Mouse (Mus musculus): ENCODE measurements around the gene Tas1r1. TPM values are rescaled to one million over a fixed set of nuclear protein-coding genes. Genes with fewer than 3 reads are reported as not detected.

The Tas1r1 gene
- total RNA-seq (2021), result under 1 TPM; 0.10 to 0.11 TPM

DNA sequence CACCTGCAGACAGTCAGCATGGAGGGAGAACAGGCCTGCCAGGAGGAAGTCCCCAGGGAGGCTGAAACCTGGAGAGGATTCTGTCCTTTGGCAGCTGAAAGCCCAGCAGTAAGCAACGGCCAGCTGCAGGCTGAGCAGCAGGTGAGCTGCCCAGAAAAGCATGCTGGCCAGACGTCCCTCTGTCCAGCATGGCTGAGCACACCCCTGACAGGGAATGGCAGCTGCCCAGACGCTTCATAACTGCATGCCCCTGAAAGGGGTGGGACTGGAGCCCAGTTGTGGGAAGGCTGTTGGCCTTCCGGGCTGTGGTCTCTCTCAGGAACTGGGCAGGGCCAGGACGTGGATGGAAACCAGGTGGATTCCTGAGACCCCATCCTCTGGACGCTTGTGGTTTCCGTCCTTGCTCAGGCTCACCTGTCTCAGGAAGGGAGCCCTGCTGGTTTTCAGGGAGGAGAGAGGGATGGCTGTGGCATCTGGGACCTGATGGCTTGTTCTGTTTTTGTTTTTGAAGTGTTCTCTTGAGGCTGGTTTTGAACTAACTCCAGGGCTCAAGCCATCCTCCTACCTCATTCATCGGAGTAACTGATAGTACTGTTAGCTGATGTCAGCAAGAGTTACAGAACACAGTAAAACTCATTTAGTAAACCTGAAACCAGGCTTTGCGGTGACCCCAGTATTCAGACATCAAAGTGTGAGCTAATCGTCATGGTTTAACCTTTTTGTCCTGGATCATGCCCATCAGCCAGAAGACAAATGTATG lies at the start of gene Tas1r1:
Tas1r1 (minus strand) TSS at position 344 of the 760 bp plus-strand sequence.
- DNase-seq, result no peak

DNA sequence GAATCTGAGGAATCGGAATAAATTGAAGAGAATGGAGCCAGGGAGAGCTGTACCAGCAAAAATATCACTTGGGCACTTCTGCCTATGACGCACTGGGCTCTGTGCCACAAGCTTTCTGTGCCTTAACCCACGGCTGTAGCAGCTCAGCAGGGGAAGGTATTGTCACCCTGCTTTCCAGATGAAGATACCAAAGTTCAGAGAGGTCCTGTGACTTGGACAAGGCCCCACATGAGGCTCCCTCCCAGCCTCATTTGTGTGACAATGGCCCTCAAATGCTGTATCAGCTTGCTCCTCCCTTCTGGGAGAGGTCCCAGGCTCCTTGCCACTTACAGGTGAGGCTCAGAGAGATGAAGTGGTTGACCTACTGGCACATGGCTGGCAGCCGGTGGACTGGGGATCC lies 49.8 kb upstream of the Tas1r1 start:
- peak; percentile 66 for DNase-seq

- no peak for DNase-seq
These were observed 49.1 kb upstream of the Tas1r1 start for GRCm38 (mm10) chr4:152087211-152088081.

GRCm38 (mm10) chr4:152086505-152087210 lies 48.3 kb upstream of the Tas1r1 start:
- peak; percentile 70 for DNase-seq

- no peak for DNase-seq
These were observed 46.2 kb upstream of the Tas1r1 start for GRCm38 (mm10) chr4:152084616-152085015.

GRCm38 (mm10) chr4:152083611-152084220 lies 45.3 kb upstream of the Tas1r1 start:
- no peak for DNase-seq

DNA sequence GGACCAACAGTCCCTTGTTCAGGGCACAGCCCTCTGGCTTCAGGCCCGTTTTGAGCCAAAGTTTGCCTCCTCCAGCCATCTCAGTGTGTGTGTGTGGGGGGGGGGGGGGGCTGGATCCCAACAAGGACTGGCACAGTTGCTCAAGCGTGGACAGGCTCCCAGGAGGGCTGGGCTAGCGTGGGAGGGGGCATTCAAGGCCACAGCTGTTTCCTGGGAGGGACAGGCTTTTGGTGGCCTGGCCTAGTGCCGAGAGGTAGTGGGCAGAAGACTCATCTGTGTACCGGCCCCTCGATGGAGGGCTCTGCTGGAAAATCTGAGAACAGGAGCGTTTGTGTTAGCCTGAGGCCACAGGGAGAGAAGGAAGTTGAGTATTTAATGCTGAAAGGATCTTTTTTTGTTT lies 41.6 kb upstream of the Tas1r1 start:
- DNase-seq, result no peak

- no peak for DNase-seq
These were observed 40.9 kb upstream of the Tas1r1 start for GRCm38 (mm10) chr4:152079261-152079660.

GRCm38 (mm10) chr4:152078105-152078530 lies 39.8 kb upstream of the Tas1r1 start:
- DNase-seq, result no peak

DNA sequence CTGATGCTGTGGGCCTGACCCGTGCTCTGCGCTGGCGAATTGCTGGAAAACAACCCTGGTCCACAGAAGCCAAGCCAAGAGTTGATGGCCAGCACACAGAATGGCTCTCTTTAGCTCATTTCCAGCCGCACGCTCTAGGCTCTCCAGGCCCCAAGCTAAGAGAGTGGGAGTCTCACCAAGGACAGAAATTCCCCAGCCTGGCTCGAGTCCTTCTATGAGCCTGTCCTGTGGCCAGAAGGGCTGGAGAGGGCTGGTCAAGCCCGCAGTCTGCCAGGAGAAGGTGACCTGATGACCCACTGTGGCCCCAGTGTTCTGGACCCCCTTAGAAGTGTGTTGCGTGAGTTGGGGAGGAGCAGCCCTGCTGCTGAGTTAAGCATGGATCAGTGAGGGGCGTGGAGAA lies 38.8 kb upstream of the Tas1r1 start:
- DNase-seq, result no peak

GRCm38 (mm10) chr4:152074548-152074947 lies 36.2 kb upstream of the Tas1r1 start:
- no peak for DNase-seq

DNA sequence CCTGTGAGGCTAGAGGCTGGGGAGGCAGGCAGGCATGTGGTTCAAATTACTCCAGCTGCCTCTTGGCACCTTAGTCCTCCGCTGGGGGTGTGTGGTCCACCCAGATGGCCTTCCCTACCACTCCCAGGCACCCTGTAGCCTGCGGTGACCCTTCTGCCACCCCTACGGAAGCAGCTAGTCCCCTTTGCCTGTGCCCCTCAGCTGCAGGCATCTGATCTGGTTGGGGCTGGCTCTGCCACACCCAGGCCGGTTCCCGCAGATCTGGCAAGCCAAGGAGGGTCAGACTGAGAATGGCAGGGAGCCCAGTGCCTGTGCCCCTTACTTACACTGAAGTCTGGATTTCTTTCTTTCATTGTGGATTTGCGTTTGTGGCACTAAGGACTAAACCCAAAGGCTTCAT lies 35.3 kb upstream of the Tas1r1 start:
- no peak for DNase-seq

- DNase-seq, result no peak
These were observed 34.3 kb upstream of the Tas1r1 start for GRCm38 (mm10) chr4:152072655-152073054.

DNA sequence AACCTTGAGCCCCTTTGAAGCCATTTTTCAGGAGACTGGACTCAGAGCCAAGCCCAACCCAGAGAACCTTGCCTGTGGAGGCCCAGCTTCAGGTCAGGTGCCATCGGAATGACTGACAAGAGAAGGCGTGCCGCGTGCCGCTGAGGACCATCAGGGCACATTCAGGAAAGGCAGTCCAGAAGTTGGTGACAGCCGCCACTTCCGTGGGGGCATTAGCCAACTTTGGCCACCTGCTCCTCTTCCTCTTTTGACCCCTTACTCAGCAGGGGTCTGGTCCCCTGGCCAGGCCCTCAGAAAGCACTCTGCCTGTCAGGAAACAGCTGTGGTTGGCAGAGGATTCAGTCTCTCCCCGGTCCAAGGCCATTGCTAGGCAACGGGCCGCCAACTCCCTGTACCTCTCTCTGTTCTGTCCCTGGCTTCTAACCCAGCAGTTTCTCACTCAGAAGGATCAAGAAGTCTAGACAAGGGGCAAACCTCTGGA lies 33.8 kb upstream of the Tas1r1 start, which contains the start of gene Plekhg5:
Plekhg5 (plus strand) TSS at position 378 of the 481 bp plus-strand sequence.
- DNase-seq, result peak; percentile 60

DNA sequence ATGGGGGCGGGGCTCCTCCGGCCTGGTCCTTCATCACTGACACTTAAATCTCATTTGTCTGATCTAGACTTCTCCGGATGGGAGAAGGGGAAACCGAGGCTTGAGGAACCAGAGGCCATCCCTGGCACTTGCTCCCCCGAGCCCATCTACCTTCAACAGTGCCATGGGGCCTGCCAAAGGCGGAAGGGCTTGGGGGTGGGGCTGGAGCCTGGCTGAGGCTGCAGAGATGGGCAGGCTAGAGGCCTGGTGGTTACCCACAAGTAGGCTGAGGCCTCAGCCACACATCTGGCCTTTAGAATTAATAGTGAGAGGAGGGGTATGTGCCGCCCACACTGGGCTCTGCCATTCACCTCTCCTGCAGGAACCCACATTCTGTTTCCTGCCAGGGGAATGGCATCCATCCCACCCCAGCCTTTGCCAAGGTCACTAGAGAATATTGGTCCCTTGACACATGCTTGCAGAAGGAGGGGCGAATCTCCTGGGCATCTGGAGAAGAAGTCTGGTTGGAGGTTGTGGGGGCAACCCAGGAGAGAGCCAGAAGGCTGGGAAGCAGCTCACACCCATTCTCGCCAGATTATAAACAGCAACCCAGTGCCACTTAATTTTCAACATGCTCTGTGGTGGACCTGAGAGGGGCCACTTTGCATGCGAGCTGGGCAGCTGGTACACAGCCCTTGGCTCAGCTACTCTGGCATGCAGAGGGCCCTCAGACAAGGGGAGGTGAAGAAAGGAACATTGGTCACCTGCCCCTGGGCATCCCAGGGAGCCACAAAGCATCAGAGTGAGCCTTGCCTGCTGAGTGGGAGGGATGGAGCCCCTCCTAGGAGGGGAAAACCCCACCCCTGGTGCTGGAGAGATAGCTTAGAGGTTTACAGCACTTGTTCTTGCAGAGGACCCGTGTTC lies 32.4 kb upstream of the Tas1r1 start:
- no peak for DNase-seq

DNA sequence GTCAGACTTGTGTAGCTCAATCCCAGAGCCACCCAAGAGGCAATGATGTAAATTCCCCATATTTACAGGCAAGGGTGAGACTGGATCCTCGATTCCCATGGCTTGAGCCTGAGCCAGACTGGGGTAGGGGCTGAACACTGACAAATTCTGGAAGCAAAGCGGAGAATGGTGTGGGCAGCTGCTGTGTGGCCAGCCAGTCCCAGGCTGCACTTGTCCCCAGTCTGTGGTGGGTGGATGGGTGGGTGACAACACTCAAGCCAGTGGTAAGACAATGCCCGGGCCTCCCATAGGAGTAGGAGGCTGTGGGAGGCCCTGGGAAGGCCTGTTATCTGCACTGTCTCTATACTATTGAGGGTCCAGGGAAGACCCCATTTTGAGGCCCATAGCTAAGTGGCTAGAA lies 30.9 kb upstream of the Tas1r1 start:
- DNase-seq, result no peak

DNA sequence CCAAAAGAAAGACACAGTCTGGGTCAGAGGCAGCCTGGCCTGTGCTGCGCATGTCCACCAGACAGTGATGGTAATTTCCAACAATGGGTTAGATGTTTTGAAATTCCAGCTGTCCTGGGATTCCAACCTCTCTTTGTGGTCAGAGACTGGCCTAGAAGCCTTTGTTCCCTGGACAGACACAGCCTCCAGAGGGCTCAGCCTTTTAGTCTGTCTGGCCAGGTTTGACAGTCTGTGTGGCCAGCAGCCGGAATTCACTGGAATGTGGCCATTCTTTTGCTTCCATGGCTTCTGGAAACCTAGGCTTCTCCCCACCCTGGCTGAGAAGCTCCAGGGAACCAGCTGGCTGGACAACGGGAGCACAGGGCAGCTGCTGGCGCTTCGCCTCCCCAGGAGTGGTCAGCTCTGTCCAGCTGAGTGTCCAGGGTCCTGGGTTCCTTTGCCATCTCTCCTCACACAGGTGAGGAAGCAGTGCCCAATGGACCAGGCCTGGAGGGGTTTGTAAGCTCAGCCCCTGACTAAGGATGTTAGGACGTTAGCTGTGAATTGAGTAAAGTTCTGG lies 29.9 kb upstream of the Tas1r1 start:
- no peak for DNase-seq

- DNase-seq, result no peak
These were observed 28.9 kb upstream of the Tas1r1 start for GRCm38 (mm10) chr4:152067280-152067679.

DNA sequence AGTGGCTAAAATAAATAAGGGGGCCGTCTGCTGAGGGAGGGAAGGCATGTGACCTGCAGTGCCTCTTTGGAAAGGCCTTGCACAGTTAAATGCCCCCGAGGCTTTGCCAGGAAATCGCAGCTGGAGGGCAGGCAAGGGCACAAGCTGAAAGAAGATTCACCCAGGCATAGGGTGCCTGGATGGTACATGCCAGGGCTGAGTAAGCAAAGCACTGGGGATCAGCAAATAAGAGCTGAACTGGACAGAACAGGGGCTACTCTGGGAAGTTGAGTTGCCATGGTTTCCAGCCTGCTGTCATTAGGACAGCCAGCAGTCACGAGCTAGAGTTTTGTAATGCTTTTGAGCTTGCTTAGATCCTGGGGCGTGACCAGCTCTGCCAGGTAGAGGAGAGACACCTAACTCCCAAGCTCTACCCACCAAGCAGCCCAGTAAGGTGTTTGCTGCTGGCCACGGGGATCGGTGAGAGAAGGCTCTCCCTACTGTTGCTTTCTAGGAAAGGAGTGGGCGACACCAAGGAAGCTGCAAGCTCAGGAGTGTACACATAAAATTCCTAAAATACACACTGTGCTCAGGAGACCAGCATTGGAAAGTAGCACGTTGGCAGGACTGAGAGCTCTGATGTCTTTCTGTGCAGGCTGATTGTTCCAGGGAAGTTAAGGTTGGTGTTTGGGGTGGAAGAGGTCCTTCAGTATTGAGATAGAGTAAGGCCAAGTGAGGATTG lies 24.2 kb upstream of the Tas1r1 start:
- DNase-seq, result peak; percentile 65

GRCm38 (mm10) chr4:152044609-152045008 lies 6.2 kb upstream of the Tas1r1 start:
- DNase-seq, result no peak

Measured in heart, postnatal 4 days (tissue).